Mouse (Mus musculus): ENCODE measurements around the gene Lsm4.

The Lsm4 gene

GRCm38 (mm10) chr8:70680039-70680438 lies 7.0 kb downstream of the Lsm4 start:
- DNase-seq: peak; percentile 82

- DNase-seq: no peak
Measured at GRCm38 (mm10) chr8:70681410-70681809, 8.4 kb downstream of the Lsm4 start.

GRCm38 (mm10) chr8:70682193-70682592 lies 9.1 kb downstream of the Lsm4 start:
- peak; percentile 62 for DNase-seq

- DNase-seq: no peak
Measured at GRCm38 (mm10) chr8:70682692-70683091, 9.6 kb downstream of the Lsm4 start.

GRCm38 (mm10) chr8:70684291-70684690 lies 11.2 kb downstream of the Lsm4 start:
- no peak for DNase-seq

- DNase-seq: peak; percentile 86
Measured at GRCm38 (mm10) chr8:70687576-70687975, 14.5 kb downstream of the Lsm4 start.

- no peak for DNase-seq
Measured at GRCm38 (mm10) chr8:70688136-70688535, 15.1 kb downstream of the Lsm4 start.

- no peak for DNase-seq
Measured at GRCm38 (mm10) chr8:70689892-70690390, 16.9 kb downstream of the Lsm4 start.

GRCm38 (mm10) chr8:70691230-70691629 lies 18.2 kb downstream of the Lsm4 start:
- no peak for DNase-seq

- peak; percentile 67 for DNase-seq
Measured at GRCm38 (mm10) chr8:70691727-70692231, 18.7 kb downstream of the Lsm4 start.

GRCm38 (mm10) chr8:70693636-70694035 lies 20.6 kb downstream of the Lsm4 start:
- DNase-seq: no peak

- DNase-seq: peak; percentile 79
Measured at GRCm38 (mm10) chr8:70695318-70696018, 22.4 kb downstream of the Lsm4 start.

- DNase-seq: peak; percentile 89
Measured at GRCm38 (mm10) chr8:70696019-70696885, 23.2 kb downstream of the Lsm4 start.

- DNase-seq: no peak
Measured at GRCm38 (mm10) chr8:70696946-70697345, 23.9 kb downstream of the Lsm4 start.

- no peak for DNase-seq
Measured at GRCm38 (mm10) chr8:70697366-70698250, 24.6 kb downstream of the Lsm4 start.

- DNase-seq: peak; percentile 99
Measured at GRCm38 (mm10) chr8:70698310-70699109, 25.5 kb downstream of the Lsm4 start, which contains the start of gene Jund. TSS of gene Jund (plus strand) at chr8:70698949.

GRCm38 (mm10) chr8:70699116-70699833 lies 26.2 kb downstream of the Lsm4 start:
- peak; percentile 52 for DNase-seq

- peak; percentile 90 for DNase-seq
Measured at GRCm38 (mm10) chr8:70699834-70700554, 26.9 kb downstream of the Lsm4 start.

GRCm38 (mm10) chr8:70700555-70700922 lies 27.5 kb downstream of the Lsm4 start:
- DNase-seq: peak; percentile 96

All from kidney, postnatal 14 days (tissue).